Mouse (Mus musculus): ENCODE data around the gene Ksr2.

Ksr2 gene

GRCm38 (mm10) chr5:117696366-117696765 is 282.6 kb downstream of the Ksr2 start:
- no peak for DNase-seq

GRCm38 (mm10) chr5:117697589-117697988 is 283.8 kb downstream of the Ksr2 start:
- DNase-seq: no peak

DNA sequence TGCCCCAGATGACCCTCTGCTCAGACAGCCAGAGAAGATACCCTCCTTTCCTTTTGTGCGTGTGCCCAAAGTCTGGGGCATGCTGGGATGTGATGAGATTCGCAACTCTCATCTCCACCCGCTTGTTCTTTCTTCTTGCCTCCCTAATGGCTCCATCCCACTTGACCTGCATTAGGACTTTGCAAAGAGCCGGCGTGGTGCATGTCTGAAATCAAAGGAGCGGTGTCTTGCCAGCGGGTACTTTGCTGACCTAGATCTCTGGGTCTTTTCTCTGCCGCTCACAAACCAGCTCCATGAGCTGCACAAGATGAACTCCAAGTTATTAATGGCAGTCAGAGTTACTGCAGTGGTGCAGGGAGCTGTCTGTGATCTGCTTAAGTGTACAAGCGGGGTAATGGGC is 290.6 kb downstream of the Ksr2 start:
- DNase-seq: no peak

DNA sequence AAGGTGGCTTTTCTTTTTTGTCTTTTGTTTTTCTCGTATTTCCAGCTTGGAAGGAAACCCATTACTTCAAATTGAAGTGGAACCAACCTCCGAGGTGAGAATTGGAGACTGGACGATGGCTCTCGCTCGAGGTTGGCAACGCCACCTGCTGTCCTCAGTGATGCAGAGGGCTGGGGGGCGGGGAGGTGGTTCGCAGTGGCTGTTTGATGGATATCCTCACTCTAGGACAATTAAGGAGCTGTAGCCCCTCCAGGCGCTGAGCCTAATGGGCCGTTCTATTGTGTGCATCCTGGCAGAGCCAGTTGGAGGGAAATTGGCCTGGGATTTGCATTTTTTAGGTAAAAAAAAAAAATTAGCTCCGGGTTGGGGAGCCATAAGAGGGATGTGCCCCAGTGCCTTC is 292.8 kb downstream of the Ksr2 start:
- no peak for DNase-seq

GRCm38 (mm10) chr5:117709306-117709705 is 295.5 kb downstream of the Ksr2 start:
- no peak for DNase-seq

- DNase-seq: no peak
Measured at GRCm38 (mm10) chr5:117711636-117712035, 297.8 kb downstream of the Ksr2 start.

DNA sequence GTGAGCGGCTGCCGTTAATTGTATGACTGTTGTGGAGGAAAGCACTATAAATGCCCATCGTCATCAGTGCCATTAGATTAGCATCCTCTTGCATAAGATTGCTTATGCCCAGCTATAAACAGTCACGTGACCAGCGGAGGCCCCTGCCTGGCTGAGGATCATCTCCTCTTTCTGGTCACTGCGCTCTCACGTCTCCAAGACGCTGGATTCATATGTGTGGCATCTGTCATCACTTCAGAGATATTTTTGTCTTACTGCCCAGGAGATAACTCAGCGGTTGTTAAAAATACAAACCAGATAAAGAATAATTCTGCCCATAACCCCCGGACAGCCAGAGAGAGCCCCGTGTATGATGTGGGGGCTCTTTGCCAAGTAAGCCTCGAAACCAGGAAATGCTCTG is 298.4 kb downstream of the Ksr2 start:
- no peak for DNase-seq

DNA sequence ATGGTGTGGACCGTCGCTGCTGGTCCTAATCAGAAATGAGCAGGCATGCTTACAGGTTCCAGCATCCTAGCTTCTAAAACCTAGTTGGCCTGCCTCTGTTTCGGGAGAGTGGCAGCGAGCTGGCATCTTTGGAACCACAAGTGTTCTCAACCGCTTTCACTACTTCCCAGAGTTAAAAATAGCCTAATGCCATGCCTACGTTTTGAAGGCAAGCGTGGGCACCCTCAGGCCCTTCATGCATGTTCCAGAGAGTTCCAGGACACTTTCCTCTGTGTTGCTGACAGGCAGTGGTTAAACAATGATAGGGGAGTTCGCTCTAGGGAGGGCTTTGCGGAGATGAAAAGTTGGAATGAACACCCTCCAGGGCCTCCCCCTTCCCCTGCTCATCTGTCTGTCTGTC is 303.3 kb downstream of the Ksr2 start:
- no peak for DNase-seq

DNA sequence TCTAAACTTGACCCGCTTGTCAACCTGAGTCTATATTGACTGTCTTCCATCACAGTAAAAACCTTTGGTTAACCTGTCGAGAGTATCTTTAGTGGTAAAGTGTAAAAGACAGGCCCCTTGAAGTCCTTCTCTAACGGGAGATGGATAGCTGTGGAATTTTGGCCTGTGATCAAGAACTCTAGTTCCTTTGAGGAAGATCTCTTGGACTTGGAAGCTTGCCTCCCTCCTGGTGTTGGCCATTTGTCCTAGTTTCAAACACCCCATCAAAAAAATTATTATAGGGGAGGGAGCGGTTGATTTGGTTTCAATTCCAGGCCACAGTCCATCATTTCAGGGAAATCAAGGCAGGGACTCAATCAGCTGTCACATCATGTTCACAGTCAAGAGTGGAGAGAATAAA is 309.5 kb downstream of the Ksr2 start:
- no peak for DNase-seq

GRCm38 (mm10) chr5:117726548-117726947 is 312.7 kb downstream of the Ksr2 start:
- no peak for DNase-seq

GRCm38 (mm10) chr5:117727138-117727537 is 313.3 kb downstream of the Ksr2 start:
- DNase-seq: no peak

- DNase-seq: no peak
Measured at GRCm38 (mm10) chr5:117731311-117731710, 317.5 kb downstream of the Ksr2 start.

GRCm38 (mm10) chr5:117744654-117745178 is 330.9 kb downstream of the Ksr2 start:
- DNase-seq: no peak

- no peak for DNase-seq
Measured at GRCm38 (mm10) chr5:117749353-117749752, 335.6 kb downstream of the Ksr2 start.

GRCm38 (mm10) chr5:117757696-117758482 is 344.1 kb downstream of the Ksr2 start:
- DNase-seq: no peak

- DNase-seq: no peak
Measured at GRCm38 (mm10) chr5:117761181-117761832, 347.5 kb downstream of the Ksr2 start.

- no peak for DNase-seq
Measured at GRCm38 (mm10) chr5:117764496-117764895, 350.7 kb downstream of the Ksr2 start.

- DNase-seq: no peak
Measured at GRCm38 (mm10) chr5:117779175-117779574, 365.4 kb downstream of the Ksr2 start.

- no peak for DNase-seq
Measured at GRCm38 (mm10) chr5:117780681-117781080, 366.9 kb downstream of the Ksr2 start, which contains the start of gene Nos1. Nos1 (plus strand) TSS chr5:117781032.

GRCm38 (mm10) chr5:117781178-117781577 is 367.4 kb downstream of the Ksr2 start:
- DNase-seq: no peak

DNA sequence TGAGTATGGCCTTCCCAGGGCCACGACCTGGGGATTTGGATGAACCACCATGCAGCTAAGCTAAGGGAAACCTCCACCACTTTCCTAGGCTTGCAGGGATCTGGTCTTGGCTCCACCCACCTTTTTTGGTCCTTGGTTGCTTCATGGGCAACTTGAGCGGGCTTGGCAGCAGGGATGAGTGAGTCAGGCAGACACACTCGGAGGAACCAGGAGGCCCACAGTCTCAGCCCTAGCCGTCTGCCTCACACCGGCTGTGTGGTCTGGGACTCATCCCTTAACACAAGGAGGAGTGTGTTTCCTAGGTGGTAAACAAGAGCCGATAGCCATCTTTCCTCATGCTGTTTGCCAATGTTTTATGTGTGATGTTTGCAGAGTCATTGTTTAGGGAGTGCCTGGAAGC is 376.3 kb downstream of the Ksr2 start:
- no peak for DNase-seq

DNA sequence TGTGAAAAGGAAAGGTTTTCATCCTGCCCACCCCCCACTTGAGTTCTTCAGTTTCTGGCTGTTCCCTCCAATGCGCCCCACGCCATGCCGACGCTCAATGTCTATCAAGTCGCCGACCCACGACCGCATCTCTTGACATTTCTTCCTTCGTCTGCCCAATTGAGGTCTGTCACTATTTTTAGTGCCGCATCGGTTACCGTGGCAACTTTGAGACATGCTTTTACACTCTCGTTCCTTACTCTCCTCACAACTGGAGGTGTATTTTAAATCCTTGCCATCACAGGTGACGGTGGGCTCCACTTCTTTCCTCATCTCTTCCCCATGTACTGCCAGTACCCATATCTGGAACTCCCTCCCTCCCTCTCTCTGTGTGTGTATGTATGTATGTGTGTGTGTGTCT is 378.1 kb downstream of the Ksr2 start:
- no peak for DNase-seq

DNA sequence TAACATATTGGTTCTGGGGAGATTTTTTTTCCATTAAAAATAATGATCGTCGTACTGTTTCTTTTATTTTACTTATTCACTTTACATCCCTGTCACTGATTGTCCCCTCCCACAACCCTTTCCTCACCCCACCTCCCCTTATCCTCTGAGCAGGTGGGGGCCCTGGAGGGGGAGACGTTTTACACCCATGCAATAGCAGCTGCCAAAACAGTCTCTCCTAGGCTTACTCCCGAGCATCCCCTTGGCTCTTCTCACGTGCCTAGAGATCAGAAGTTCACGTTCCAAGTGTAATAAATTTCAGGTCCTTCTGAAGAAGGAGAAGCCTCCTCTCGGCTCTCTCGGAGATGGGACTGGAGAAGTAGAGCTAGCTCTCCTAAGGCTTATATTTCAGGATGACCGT is 387.0 kb downstream of the Ksr2 start:
- DNase-seq: no peak

DNA sequence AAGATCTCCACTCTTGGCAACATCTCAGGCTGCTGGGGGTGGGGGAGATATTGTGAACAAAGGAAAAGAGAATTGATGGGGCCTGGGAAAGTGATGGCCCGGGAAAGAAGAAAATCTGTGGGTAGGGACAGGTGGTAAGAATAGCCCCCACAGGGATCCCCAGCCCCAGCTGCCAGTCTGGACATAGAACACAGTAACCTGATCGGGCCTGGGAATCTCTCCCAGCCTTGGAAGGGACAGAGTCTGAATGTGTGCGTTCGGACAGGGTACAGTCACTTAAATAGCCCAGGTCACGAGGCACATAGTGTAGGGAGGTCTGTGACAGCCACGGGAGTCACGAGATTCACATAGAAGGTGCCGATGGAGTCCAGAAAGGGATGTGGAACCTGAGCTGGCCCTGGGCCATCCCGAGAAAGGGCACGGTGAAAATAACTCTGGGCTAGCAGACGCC is 388.3 kb downstream of the Ksr2 start:
- no peak for DNase-seq

Measured in thymus, postnatal 4 days (tissue).